Mouse (Mus musculus): ENCODE data around the gene Gdf1. TPM values are rescaled to one million over a fixed set of nuclear protein-coding genes. Genes with fewer than 3 reads are reported as not detected.

The Gdf1 gene
- polyA plus RNA-seq, 1 experiment from 2014 or later = 5.1 TPM

DNA sequence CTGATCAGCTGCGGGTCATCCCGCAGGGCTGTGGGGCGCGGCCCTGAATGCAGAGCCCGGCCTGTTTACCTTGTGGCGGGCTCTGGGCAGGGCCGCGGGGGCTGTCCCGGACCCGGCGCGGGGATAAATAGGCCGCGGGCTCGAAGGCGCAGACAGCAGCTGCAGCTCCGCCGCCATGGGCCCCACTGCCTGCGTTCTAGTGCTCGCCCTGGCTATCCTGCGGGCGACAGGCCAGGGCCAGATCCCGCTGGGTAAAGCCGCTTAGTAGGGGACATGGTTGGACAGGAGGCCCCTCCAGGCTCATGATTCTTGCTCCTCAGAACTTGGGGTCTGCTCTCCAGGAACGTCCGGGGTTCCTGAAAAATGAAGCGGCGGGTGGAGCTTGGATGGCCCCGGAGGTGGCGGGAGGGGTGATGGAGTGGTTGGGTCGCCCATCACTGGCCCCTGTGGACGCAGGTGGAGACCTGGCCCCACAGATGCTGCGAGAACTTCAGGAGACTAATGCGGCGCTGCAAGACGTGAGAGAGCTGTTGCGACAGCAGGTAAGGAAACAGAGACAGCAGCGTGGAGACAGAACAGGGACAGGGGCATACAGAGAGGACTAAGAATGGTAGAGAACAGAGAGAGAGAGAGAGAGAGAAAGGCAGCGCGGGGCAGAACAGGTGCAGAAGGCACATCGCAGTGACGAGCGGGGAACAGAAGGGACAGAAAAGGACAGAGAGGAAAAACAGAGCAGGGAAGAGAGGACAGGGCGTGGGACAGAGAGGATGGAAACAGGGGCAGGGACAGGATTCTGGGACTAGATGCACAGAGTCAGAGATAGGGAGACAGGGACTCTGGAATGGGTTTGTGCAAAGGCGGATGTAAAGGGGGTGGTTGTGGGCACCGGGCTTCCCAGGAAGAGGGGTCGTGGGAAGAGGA, 44.0 kb downstream of the Gdf1 start, which contains the start of gene Comp:
TSS of gene Comp (plus strand) at position 162 of the 921 bp plus-strand sequence.
- Histone ChIP-seq H3K27ac (replicated peaks) (no peak within 1 kb of the TSS), H3K9me3 (no peaks in the 10 kb centered on the region), H3K36me3 (no peaks in the 10 kb centered on the region), H3K4me2 (replicated peaks) (peak within 1 kb of the TSS; percentile 41), H3K9ac (replicated peaks) (no peak within 1 kb of the TSS), H3K27me3 (peaks cover 73% of the 10 kb centered on the region), H3K4me1 (peaks cover 24% of the 10 kb centered on the region), H3K4me3 (peak within 1 kb of the TSS; percentile 30)
- 3% methylated on average over 47 of the region's 47 CpGs for WGBS
- ATAC-seq (replicated peaks) = peak; percentile 3; the same call in 1 of the 2 replicates

DNA sequence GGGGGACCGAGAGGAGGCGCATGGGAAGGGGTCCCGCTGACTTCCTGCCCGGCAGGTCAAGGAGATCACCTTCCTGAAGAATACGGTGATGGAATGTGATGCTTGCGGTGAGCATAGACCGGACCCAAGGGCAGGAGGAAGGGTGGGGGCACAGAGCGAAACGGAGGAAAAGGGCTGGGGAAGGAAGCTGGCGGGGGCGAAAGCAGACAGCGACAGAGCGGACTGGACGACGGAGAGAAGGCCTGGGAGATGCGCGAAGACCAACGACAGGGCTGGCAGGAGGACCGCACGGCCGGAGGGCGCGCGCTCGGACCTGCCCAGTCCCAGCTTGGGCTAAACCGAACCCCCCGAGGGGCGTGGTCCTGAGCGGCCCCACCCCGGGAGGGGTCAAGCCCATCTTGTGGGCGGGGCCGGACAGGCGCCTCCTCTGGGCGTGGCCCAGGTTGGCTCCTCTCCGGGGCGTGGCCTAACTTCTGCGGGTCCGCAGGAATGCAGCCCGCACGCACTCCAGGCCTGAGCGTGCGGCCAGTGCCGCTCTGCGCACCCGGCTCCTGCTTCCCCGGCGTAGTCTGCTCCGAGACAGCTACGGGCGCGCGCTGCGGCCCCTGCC, 44.8 kb downstream of the Gdf1 start:
- no peak overlapping the region for H3K27ac ChIP-seq (replicated peaks)
- no peaks in the 10 kb centered on the region for H3K36me3 ChIP-seq
- H3K4me3 ChIP-seq = peak overlapping the region; percentile 30
- peaks cover 79% of the 10 kb centered on the region for H3K27me3 ChIP-seq
- peak; percentile 53 for ATAC-seq (replicated peaks)
- H3K9ac ChIP-seq (replicated peaks) = no peak overlapping the region
- H3K4me2 ChIP-seq (replicated peaks) = peak overlapping the region; percentile 41
- WGBS = under 1% methylated on average over 53 of the region's 53 CpGs
- no peaks in the 10 kb centered on the region for H3K9me3 ChIP-seq
- peaks cover 24% of the 10 kb centered on the region for H3K4me1 ChIP-seq

DNA sequence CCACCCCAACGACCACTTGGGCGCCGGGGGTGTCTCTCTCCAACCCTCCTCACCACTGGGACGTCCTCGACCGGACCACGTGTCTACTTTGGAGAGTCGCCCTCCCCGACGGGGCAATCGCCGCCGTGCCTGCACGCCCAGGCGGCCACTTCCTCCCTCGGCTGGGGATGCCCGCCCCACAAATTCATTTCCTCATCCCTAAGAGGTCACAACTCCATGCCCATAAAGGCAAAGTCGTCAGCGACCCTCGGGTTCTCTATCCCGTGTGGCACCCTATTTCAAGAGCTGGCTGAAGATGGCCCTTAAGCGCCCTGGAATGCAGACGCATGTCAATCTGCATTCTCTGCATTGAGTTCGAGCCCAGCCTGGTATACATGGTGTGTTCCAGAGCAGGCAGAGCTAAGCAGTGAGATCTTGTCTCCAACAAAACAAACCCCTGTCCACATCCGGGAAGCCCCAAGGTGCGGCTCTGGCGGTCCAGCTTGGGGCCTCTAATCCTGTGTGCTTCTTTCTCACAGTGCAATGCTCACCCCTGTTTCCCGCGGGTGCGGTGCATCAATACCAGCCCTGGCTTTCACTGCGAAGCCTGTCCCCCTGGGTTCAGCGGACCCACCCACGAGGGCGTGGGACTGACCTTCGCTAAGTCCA, 45.7 kb downstream of the Gdf1 start:
- H3K27ac ChIP-seq (replicated peaks) = no peak overlapping the region
- H3K27me3 ChIP-seq = peaks cover 79% of the 10 kb centered on the region
- H3K9ac ChIP-seq (replicated peaks) = no peak overlapping the region
- ATAC-seq (replicated peaks) = no peak
- H3K4me1 ChIP-seq = peaks cover 24% of the 10 kb centered on the region
- 0 out of 2 replicates have a peak overlapping the region, but pooled peaks have one; percentile 30 for H3K4me3 ChIP-seq
- no peak overlapping the region for H3K4me2 ChIP-seq (replicated peaks)
- 6% methylated on average over 35 of the region's 35 CpGs for WGBS
- H3K9me3 ChIP-seq = no peaks in the 10 kb centered on the region
- H3K36me3 ChIP-seq = no peaks in the 10 kb centered on the region

DNA sequence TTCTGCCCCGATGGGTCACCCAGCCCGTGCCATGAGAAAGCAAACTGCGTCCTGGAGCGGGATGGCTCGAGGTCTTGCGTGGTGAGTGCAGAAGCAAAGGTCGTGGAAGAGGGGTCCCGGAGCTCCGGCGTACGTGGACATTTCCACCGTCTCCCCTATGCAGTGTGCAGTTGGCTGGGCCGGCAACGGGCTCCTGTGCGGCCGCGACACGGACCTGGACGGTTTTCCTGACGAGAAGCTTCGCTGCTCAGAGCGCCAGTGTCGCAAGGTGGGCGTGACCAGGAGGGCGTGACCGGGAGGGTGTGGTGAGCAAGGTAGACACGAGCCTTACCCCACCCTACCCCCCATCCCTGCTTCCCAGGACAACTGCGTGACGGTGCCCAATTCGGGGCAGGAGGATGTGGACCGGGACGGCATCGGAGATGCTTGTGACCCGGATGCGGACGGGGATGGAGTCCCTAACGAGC, 46.7 kb downstream of the Gdf1 start:
- 6% methylated on average over 37 of the region's 37 CpGs for WGBS
- H3K4me3 ChIP-seq = no peak overlapping the region
- H3K27ac ChIP-seq (replicated peaks) = no peak overlapping the region
- peaks cover 79% of the 10 kb centered on the region for H3K27me3 ChIP-seq
- ATAC-seq (replicated peaks) = no peak
- H3K36me3 ChIP-seq = no peaks in the 10 kb centered on the region
- H3K9me3 ChIP-seq = no peaks in the 10 kb centered on the region
- H3K4me2 ChIP-seq (replicated peaks) = no peak overlapping the region
- peaks cover 24% of the 10 kb centered on the region for H3K4me1 ChIP-seq
- H3K9ac ChIP-seq (replicated peaks) = no peak overlapping the region

DNA sequence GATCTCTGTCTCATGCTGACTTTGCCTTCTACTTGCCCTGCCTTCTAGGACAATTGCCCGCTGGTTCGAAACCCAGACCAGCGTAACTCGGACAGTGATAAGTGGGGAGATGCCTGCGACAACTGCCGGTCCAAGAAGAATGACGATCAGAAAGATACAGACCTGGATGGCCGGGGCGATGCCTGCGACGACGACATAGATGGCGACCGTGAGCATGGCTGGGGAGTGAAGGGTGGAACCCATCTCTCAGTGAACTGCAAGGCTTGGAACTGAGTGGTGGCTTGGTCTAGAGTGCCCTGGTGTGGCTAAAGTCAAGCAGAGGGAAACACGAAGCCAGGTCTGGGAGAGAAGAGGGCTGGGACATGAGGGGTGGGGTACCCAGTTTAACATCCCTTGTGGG, 47.4 kb downstream of the Gdf1 start:
- Histone ChIP-seq H3K4me2 (replicated peaks) (no peak overlapping the region), H3K4me1 (peaks cover 24% of the 10 kb centered on the region), H3K4me3 (no peak overlapping the region), H3K27ac (replicated peaks) (no peak overlapping the region), H3K27me3 (peaks cover 72% of the 10 kb centered on the region), H3K36me3 (no peaks in the 10 kb centered on the region), H3K9ac (replicated peaks) (no peak overlapping the region), H3K9me3 (no peaks in the 10 kb centered on the region)
- ATAC-seq (replicated peaks) = no peak
- 11% methylated on average over 15 of the region's 15 CpGs for WGBS

DNA sequence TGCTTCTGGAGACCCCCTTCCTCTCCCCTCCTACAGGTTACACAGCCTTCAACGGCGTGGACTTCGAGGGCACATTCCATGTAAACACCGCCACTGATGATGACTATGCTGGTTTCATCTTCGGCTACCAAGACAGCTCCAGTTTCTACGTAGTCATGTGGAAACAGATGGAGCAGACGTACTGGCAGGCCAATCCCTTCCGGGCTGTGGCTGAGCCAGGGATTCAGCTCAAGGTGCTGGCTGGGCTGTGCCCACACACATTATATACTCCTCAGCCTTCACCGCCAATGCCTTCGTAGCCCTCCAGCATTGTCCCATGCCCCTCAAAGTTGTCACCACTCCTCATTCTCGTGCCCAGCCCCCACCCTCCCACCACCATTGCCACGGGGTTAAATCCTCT, 50.5 kb downstream of the Gdf1 start:
- Histone ChIP-seq H3K4me1 (peaks cover 7% of the 10 kb centered on the region; the same call in 1 of the 2 replicates), H3K27me3 (peaks cover 42% of the 10 kb centered on the region), H3K9me3 (no peaks in the 10 kb centered on the region), H3K27ac (replicated peaks) (no peak overlapping the region), H3K4me3 (no peak overlapping the region), H3K36me3 (peaks cover 3% of the 10 kb centered on the region; the same call in 1 of the 2 replicates), H3K9ac (replicated peaks) (no peak overlapping the region), H3K4me2 (replicated peaks) (no peak overlapping the region)
- 88% methylated on average over 12 of the region's 12 CpGs for WGBS
- ATAC-seq (replicated peaks) = no peak

Other genes with a start within 250 kb of the Gdf1 start
- 0.15 and 0.38 TPM in 2 replicates for gene Hapln4, start 246.4 kb upstream of the Gdf1 start, polyA plus RNA-seq (2015; fragmentation: Nextera tagmentation; extraction: Ambion mirVana)
- 144 and 152 TPM in 2 replicates for gene Ncan, start 208.9 kb upstream of the Gdf1 start, polyA plus RNA-seq (2015; fragmentation: Nextera tagmentation; extraction: Ambion mirVana)
- gene Nr2c2ap, start 198.5 kb upstream of the Gdf1 start, polyA plus RNA-seq (2015; fragmentation: Nextera tagmentation; extraction: Ambion mirVana) = 43.0 and 43.3 TPM in 2 replicates
- gene Rfxank, start 190.7 kb upstream of the Gdf1 start, polyA plus RNA-seq (2015; fragmentation: Nextera tagmentation; extraction: Ambion mirVana) = 11.5 and 13.4 TPM in 2 replicates
- 48.4 and 50.3 TPM in 2 replicates for gene Borcs8, start 190.3 kb upstream of the Gdf1 start, polyA plus RNA-seq (2015; fragmentation: Nextera tagmentation; extraction: Ambion mirVana)
- 0.22 and 0.23 TPM in 2 replicates for gene Mef2b, start 190.1 kb upstream of the Gdf1 start, polyA plus RNA-seq (2015; fragmentation: Nextera tagmentation; extraction: Ambion mirVana)
- gene Tmem161a, start 157.5 kb upstream of the Gdf1 start, polyA plus RNA-seq (2015; fragmentation: Nextera tagmentation; extraction: Ambion mirVana) = 54.2 and 58.1 TPM in 2 replicates
- 3.8 and 4.4 TPM in 2 replicates for gene Slc25a42, start 117.5 kb upstream of the Gdf1 start, polyA plus RNA-seq (2015; fragmentation: Nextera tagmentation; extraction: Ambion mirVana)
- gene Sugp2, start 95.6 kb upstream of the Gdf1 start, polyA plus RNA-seq (2015; fragmentation: Nextera tagmentation; extraction: Ambion mirVana) = 83.3 and 85.6 TPM in 2 replicates
- gene Armc6, start 95.4 kb upstream of the Gdf1 start, polyA plus RNA-seq (2015; fragmentation: Nextera tagmentation; extraction: Ambion mirVana) = 90.3 and 94.5 TPM in 2 replicates
- gene Homer3, start 47.0 kb upstream of the Gdf1 start, polyA plus RNA-seq (2015; fragmentation: Nextera tagmentation; extraction: Ambion mirVana) = 52.5 and 55.7 TPM in 2 replicates
- gene Ddx49, start 27.3 kb upstream of the Gdf1 start, polyA plus RNA-seq (2015; fragmentation: Nextera tagmentation; extraction: Ambion mirVana) = 52.2 and 53.8 TPM in 2 replicates
- 266 and 271 TPM in 2 replicates for gene Cope, start 27.3 kb upstream of the Gdf1 start, polyA plus RNA-seq (2015; fragmentation: Nextera tagmentation; extraction: Ambion mirVana)
- gene Cers1, start 14.0 kb upstream of the Gdf1 start, polyA plus RNA-seq (2015; fragmentation: Nextera tagmentation; extraction: Ambion mirVana) = 31.3 and 31.9 TPM in 2 replicates
- gene Upf1, start 23.5 kb downstream of the Gdf1 start, polyA plus RNA-seq (2015; fragmentation: Nextera tagmentation; extraction: Ambion mirVana) = 17.5 and 17.8 TPM in 2 replicates
- 0.14 TPM in 1 of 2 replicates, not detected in the other for gene Comp, start 43.7 kb downstream of the Gdf1 start, polyA plus RNA-seq (2015; fragmentation: Nextera tagmentation; extraction: Ambion mirVana)
- 41.0 and 42.2 TPM in 2 replicates for gene Crtc1, start 109.8 kb downstream of the Gdf1 start, polyA plus RNA-seq (2015; fragmentation: Nextera tagmentation; extraction: Ambion mirVana)
- gene Klhl26, start 147.2 kb downstream of the Gdf1 start, polyA plus RNA-seq (2015; fragmentation: Nextera tagmentation; extraction: Ambion mirVana) = 19.3 and 21.4 TPM in 2 replicates
- 70.2 and 75.0 TPM in 2 replicates for gene Tmem59l, start 157.5 kb downstream of the Gdf1 start, polyA plus RNA-seq (2015; fragmentation: Nextera tagmentation; extraction: Ambion mirVana)
- gene Crlf1, start 163.3 kb downstream of the Gdf1 start, polyA plus RNA-seq (2015; fragmentation: Nextera tagmentation; extraction: Ambion mirVana) = 4.3 and 5.3 TPM in 2 replicates
- gene Rex1bd, start 176.9 kb downstream of the Gdf1 start, polyA plus RNA-seq (2015; fragmentation: Nextera tagmentation; extraction: Ambion mirVana) = 164 and 176 TPM in 2 replicates
- 724 and 839 TPM in 2 replicates for gene Uba52, start 181.0 kb downstream of the Gdf1 start, polyA plus RNA-seq (2015; fragmentation: Nextera tagmentation; extraction: Ambion mirVana)
- gene Fkbp8, start 197.9 kb downstream of the Gdf1 start, polyA plus RNA-seq (2015; fragmentation: Nextera tagmentation; extraction: Ambion mirVana) = 433 and 440 TPM in 2 replicates
- gene Kxd1, start 198.1 kb downstream of the Gdf1 start, polyA plus RNA-seq (2015; fragmentation: Nextera tagmentation; extraction: Ambion mirVana) = 49.8 and 50.2 TPM in 2 replicates
- 17.4 and 19.2 TPM in 2 replicates for gene Ell, start 209.6 kb downstream of the Gdf1 start, polyA plus RNA-seq (2015; fragmentation: Nextera tagmentation; extraction: Ambion mirVana)

Data from forebrain, embryonic 15.5 days (tissue).